Mouse (Mus musculus) bone marrow, adult 2 months (tissue): ENCODE data around the gene Snx10. TPM values are rescaled to one million over a fixed set of nuclear protein-coding genes. Genes with fewer than 3 reads are reported as not detected.
"Not testable (repeated sequence)": the region's sequence is repeated elsewhere in the genome, so short reads cannot be mapped to it uniquely, and the experiment has no call there.

Experiments used
- H3K27ac ChIP-seq: fragments of 200-500 bp; 2 replicates; pipeline ENCODE4 v1.5.1; 2012; ENCODE audit warnings: low read depth, mild to moderate bottlenecking, control low read depth, inconsistent platforms, low read length; ENCODE audit not compliant: control insufficient read depth, poor library complexity, insufficient read depth
- H3K4me1 ChIP-seq: fragments of 200-500 bp; 2 replicates; pipeline ENCODE4 v1.6.1; 2011; ENCODE audit warnings: low read length; ENCODE audit not compliant: control insufficient read depth, insufficient read depth
- H3K4me3 ChIP-seq: fragments of 200-500 bp; replicated peaks from 2 replicates; pipeline ENCODE3; 2011; ENCODE audit warnings: mild to moderate bottlenecking, low read depth, low read length, control low read depth; ENCODE audit not compliant: control insufficient read depth
- CTCF ChIP-seq: fragments of 200-500 bp; IDR thresholded peaks from 2 replicates; pipeline ENCODE4 v1.5.1; 2011; ENCODE audit warnings: low read length, control low read depth; ENCODE audit not compliant: control insufficient read depth, insufficient read depth
- POLR2A ChIP-seq: fragments of 200-500 bp; IDR thresholded peaks from 2 replicates; pipeline ENCODE4 v1.6.1; 2011; ENCODE audit warnings: low read depth, mild to moderate bottlenecking, control low read depth, low read length, borderline replicate concordance; ENCODE audit not compliant: control insufficient read depth
- WGBS: fragments of 180-500 bp; shearing (Covaris S2); methylation state at CpG from one replicate; pipeline ENCODE4 v1.1.7; 2018; 5-methylcytosine and 5-hydroxymethylcytosine counted together
- polyA plus RNA-seq: library from polyadenylated mRNA; stranded (reverse); fragments of >200 nt; gene quantifications from 2 replicates; pipeline ENCODE4 v1.2.4, GENCODE M21; 2011; ENCODE audit warnings: low replicate concordance; ENCODE audit not compliant: missing spikeins, insufficient read depth, insufficient read length

Snx10 gene
- polyA plus RNA-seq = 13.7 and 18.5 TPM in 2 replicates

- under 1% methylated on average over 47 of the region's 47 CpGs for WGBS
- Histone ChIP-seq H3K4me1 (peaks cover 2% of the 10 kb centered on the region; the same call in 1 of the 2 replicates), H3K27ac (peak within 1 kb of the TSS; percentile 68), H3K4me3 (peak within 1 kb of the TSS; percentile 86)
- TF ChIP-seq CTCF (no peak), POLR2A (peak; percentile 38; the same call in 1 of the 2 replicates)
Measured at GRCm38 (mm10) chr6:51523807-51524320, at the start of gene Snx10. Snx10 (plus strand) TSS chr6:51523901.

- WGBS = 67% methylated on average over 4 of the region's 4 CpGs
- H3K4me3 ChIP-seq = no peak overlapping the region
- no peak for TF ChIP-seq CTCF
- TF ChIP-seq POLR2A = no peak
- H3K27ac ChIP-seq = no peak overlapping the region
- H3K4me1 ChIP-seq = no peaks in the 10 kb centered on the region
Measured at GRCm38 (mm10) chr6:51479136-51479731, 44.5 kb upstream of the Snx10 start.

- Histone ChIP-seq H3K4me1 (no peaks in the 10 kb centered on the region), H3K27ac (no peak overlapping the region), H3K4me3 (no peak overlapping the region)
- 93% methylated on average over 8 of the region's 8 CpGs for WGBS
- no peak for TF ChIP-seq POLR2A
Measured at GRCm38 (mm10) chr6:51481548-51481947, 42.2 kb upstream of the Snx10 start.

GRCm38 (mm10) chr6:51483861-51484260, 39.8 kb upstream of the Snx10 start:
- Histone ChIP-seq H3K27ac (no peak overlapping the region), H3K4me1 (no peaks in the 10 kb centered on the region), H3K4me3 (no peak overlapping the region)
- TF ChIP-seq POLR2A (no peak), CTCF (no peak)
- WGBS = 94% methylated on average over 3 of the region's 3 CpGs

DNA sequence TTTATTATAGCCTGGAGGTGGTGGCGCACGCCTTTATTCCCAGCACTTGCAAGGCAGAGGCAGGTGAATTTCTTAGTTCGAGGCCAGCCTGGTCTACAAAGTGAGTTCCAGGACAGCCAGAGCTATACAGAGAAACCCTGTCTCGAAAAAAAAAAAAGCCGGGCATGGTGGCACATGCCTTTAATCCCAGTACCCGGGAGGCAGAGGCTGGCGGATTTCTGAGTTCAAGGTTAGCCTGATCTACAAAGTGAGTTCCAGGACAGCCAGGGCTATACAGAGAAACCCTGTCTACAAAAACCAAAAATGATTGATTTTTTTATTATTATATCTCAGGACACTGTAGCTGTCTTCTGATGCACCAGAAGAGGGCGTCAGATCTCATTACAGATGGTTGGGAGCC, 39.1 kb upstream of the Snx10 start:
- not testable (repeated sequence) for H3K4me1 ChIP-seq, H3K27ac ChIP-seq, H3K4me3 ChIP-seq
- 91% methylated on average over 8 of the region's 8 CpGs for WGBS

GRCm38 (mm10) chr6:51485646-51486045, 38.1 kb upstream of the Snx10 start:
- WGBS = 46% methylated on average over 2 of the region's 2 CpGs
- no peak overlapping the region for H3K27ac ChIP-seq
- H3K4me3 ChIP-seq = no peak overlapping the region
- no peaks in the 10 kb centered on the region for H3K4me1 ChIP-seq
- TF ChIP-seq POLR2A (no peak), CTCF (no peak)

DNA sequence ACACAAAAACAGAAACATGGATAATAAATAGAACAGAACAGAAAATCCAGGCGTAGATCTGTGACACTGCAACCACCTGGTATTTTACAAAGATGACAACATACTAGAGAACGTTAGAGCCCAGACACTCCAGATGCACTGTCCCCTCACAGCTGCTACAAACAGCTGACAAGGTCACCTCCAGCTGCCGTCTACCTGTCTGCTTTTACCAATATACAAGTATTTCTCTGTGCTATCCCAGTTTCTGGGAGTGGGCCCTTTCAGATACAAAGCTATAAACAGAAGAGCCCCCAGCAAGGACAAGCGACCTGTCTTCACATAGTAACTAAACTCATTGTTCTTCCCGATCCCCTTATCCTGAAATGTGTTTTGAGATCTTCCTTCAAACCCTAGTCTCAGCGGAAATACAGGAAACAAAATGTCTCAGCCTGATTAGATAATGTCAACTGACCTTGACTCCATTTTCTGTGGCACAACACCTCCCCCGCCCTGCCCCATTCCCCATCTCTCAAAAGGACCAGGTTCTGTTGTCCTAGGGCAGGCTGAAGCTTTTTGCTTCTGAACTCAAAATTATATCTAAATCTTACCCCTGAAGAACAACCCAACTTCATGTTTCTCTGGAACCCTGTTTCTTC, 37.5 kb upstream of the Snx10 start:
- no peak overlapping the region for H3K27ac ChIP-seq
- 48% methylated on average over 7 of the region's 7 CpGs for WGBS
- TF ChIP-seq CTCF (no peak), POLR2A (no peak)
- H3K4me3 ChIP-seq = no peak overlapping the region
- H3K4me1 ChIP-seq = no peaks in the 10 kb centered on the region

DNA sequence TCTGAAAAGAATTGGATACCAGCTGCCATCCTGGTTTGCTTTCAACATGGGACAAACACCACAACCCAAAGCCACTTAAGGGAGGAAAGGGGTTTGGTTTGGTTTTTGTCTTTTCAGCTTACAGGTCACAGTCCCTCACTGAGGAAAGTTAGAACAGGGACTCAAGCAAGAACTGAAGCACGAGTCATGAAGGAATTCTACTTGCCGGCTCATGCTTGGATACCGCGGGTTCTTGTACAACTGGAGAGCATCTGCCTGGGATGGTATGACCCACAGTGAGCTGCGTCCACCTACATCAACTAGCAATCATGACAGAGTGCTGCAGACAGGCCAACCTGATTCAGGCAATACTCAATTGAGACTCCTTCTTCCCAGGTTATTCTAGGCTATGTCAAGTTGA, 37.0 kb upstream of the Snx10 start:
- WGBS = 92% methylated on average over 5 of the region's 5 CpGs
- Histone ChIP-seq H3K4me1 (no peaks in the 10 kb centered on the region), H3K27ac (no peak overlapping the region), H3K4me3 (no peak overlapping the region)
- no peak for TF ChIP-seq POLR2A
- TF ChIP-seq CTCF = no peak

DNA sequence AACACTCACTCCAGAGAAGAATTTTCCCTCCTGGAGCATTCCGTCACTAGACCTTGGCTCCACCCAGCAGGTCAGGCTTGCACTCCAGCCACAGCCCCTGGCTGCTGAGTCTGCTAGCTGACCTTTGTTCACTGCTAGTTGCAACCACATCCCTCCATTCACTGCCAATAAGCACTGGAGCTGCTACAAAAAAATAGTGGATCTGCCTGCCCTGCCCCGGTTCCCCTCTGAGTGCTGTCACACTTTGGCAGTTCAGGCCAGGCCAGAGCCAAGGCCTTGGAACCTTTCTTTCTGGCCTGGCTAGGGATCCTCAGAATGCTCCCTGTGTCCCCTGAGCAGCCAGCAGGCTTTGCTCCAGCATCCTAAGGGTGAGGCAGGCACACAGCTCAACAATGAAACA, 33.9 kb upstream of the Snx10 start:
- TF ChIP-seq POLR2A (no peak), CTCF (no peak)
- whole genome bisulfite sequencing = 81% methylated on average over 2 of the region's 2 CpGs
- H3K27ac ChIP-seq = no peak overlapping the region
- no peaks in the 10 kb centered on the region for H3K4me1 ChIP-seq
- no peak overlapping the region for H3K4me3 ChIP-seq
